Mouse (Mus musculus) midbrain, embryonic 14.5 days (tissue): ENCODE measurements around the gene Tfip11. TPM values are rescaled to one million over a fixed set of nuclear protein-coding genes. Genes with fewer than 3 reads are reported as not detected.
"Not testable (repeated sequence)": the region's sequence is repeated elsewhere in the genome, so short reads cannot be mapped to it uniquely, and the experiment has no call there.

Source experiments
- ATAC-seq: fragments of 200-750 bp; cut with Nextera tagmentation; 2 replicates; pipeline ENCODE4 v1.8.0; 2017; ENCODE audit warnings: moderate number of reproducible peaks, moderate library complexity; ENCODE audit not compliant: low FRiP score, low TSS enrichment
- DNase-seq: peaks from one replicate; pipeline ENCODE4 v3.0.0-alpha.2; 2015
- H3K27ac ChIP-seq: fragments of 300-500 bp; sonication (generic); replicated peaks from 2 replicates; pipeline ENCODE4 v1.5.1; 2014; ENCODE audit warnings: mild to moderate bottlenecking, low read depth, low read length, moderate library complexity
- H3K27me3 ChIP-seq: fragments of 300-500 bp; sonication (generic); 2 replicates; pipeline ENCODE4 v1.6.1; 2014; ENCODE audit warnings: low read length, control low read depth, mixed read lengths; ENCODE audit not compliant: control insufficient read depth, insufficient read depth
- H3K36me3 ChIP-seq: fragments of 300-500 bp; sonication (generic); 2 replicates; pipeline ENCODE4 v1.6.1; 2014; ENCODE audit warnings: low read length, control low read depth; ENCODE audit not compliant: control insufficient read depth, insufficient read depth
- H3K4me1 ChIP-seq: fragments of 300-500 bp; sonication (generic); 2 replicates; pipeline ENCODE4 v1.6.1; 2014; ENCODE audit warnings: mild to moderate bottlenecking, antibody characterized with exemption, low read length, control low read depth; ENCODE audit not compliant: control insufficient read depth, insufficient read depth
- H3K4me2 ChIP-seq: fragments of 300-500 bp; sonication (generic); 2 replicates; pipeline ENCODE4 v1.6.1; 2014; ENCODE audit warnings: mild to moderate bottlenecking, low read length, moderate library complexity
- H3K4me3 ChIP-seq: fragments of 300-500 bp; sonication (generic); replicated peaks from 2 replicates; pipeline ENCODE4 v1.5.1; 2014; ENCODE audit warnings: low read depth, low read length
- H3K9ac ChIP-seq: fragments of 300-500 bp; sonication (generic); replicated peaks from 2 replicates; pipeline ENCODE4 v1.6.1; 2014; ENCODE audit warnings: mild to moderate bottlenecking, low read length, moderate library complexity
- H3K9me3 ChIP-seq: fragments of 300-500 bp; sonication (generic); 2 replicates; pipeline ENCODE4 v1.6.1; 2016; ENCODE audit warnings: low read length, control low read depth, mixed read lengths; ENCODE audit not compliant: control insufficient read depth
- WGBS: fragments of 180-500 bp; shearing (Covaris S2); extraction: QIAGEN DNeasy Blood & Tissue Kit; methylation state at CpG from one replicate; pipeline ENCODE4 v1.1.7; 2014; 5-methylcytosine and 5-hydroxymethylcytosine counted together
- polyA plus RNA-seq: library from polyadenylated mRNA; unstranded; fragments of >200 nt; fragmentation: Nextera tagmentation; extraction: Ambion mirVana; gene quantifications from 2 replicates; pipeline ENCODE4 v1.2.1, GENCODE M21; 2014

Gene Tfip11
- polyA plus RNA-seq, 1 experiment from 2014 or later: 29.1 TPM

DNA sequence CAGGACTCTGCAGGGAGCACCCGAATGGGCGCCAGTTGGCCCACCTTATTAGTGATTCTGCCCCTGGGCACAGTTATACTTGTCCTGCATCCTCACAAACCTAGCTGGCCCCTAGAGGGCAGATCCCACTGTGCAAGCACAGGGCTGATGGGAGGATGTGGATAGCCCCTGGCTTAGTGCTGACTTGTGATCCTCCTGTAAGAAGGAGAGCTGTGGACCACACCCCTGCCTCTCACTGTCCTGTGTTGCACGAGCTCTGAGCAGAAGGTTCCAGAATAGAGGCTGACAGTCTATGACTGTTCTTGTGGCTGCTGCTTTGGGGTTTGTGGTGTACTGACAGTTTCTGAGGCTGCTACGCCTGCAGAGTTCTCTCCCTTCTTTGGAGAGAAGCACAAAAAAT is 24.5 kb upstream of the Tfip11 start:
- no peak overlapping the region for H3K9ac ChIP-seq
- no peaks in the 10 kb centered on the region for H3K27me3 ChIP-seq
- H3K36me3 ChIP-seq: no peaks in the 10 kb centered on the region
- ATAC-seq (no peak), DNase-seq (no peak)
- no peak overlapping the region for H3K4me3 ChIP-seq
- no peak overlapping the region for H3K27ac ChIP-seq
- WGBS: 87% methylated on average over 4 of the region's 4 CpGs
- H3K9me3 ChIP-seq: no peaks in the 10 kb centered on the region
- no peak overlapping the region for H3K4me2 ChIP-seq
- H3K4me1 ChIP-seq: no peaks in the 10 kb centered on the region

DNA sequence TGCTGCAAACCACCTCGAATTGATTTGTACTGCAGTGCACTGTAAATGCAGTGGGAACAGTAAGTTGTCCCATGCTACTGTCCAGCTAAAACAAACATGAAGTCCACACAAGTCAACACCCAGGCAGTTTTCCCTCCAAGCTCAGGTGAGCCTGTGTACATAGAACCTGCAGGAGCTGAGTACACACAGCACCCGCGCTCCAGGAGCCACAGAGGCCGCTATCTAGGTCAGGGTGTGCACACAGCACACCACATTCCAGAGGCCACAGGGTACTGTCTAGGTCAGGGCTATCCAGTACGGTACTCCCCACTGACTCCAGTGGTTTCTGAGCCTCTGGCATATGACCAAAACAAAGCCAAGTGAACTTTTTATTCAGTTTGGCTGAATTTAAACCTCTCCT is 23.8 kb upstream of the Tfip11 start:
- Histone ChIP-seq H3K9me3 (no peaks in the 10 kb centered on the region), H3K27ac (no peak overlapping the region), H3K4me2 (no peak overlapping the region), H3K36me3 (no peaks in the 10 kb centered on the region), H3K27me3 (no peaks in the 10 kb centered on the region), H3K4me1 (no peaks in the 10 kb centered on the region), H3K9ac (no peak overlapping the region), H3K4me3 (no peak overlapping the region)
- no peak for ATAC-seq
- DNase-seq: no peak
- 96% methylated on average over 5 of the region's 5 CpGs for WGBS

DNA sequence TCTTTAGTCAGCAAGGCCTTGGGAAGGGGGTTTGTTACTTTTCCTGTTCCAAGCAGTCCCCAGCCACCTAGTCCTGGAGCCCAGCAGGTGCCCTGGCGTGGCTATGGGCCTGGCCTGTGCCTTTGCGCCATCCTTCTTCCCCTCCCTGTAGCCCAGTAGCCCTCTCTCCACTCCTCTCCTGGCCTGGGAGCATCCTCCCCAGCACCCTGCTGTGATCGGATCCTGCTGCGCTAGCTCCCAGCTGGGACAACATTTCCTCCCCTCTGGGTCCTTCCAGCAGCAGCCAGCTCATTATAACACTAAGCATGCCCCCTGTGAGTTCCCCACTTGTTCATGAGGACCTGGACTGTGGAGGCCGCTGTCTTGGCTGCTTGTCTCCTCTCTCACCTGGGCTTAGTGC is 20.3 kb upstream of the Tfip11 start:
- Histone ChIP-seq H3K4me2 (no peak overlapping the region), H3K4me3 (no peak overlapping the region), H3K4me1 (no peaks in the 10 kb centered on the region), H3K27me3 (no peaks in the 10 kb centered on the region), H3K36me3 (peaks cover 26% of the 10 kb centered on the region), H3K9ac (no peak overlapping the region), H3K9me3 (no peaks in the 10 kb centered on the region), H3K27ac (no peak overlapping the region)
- no peak for ATAC-seq
- DNase-seq: no peak
- WGBS: 63% methylated on average over 5 of the region's 5 CpGs

- peak; percentile 39 for DNase-seq
- H3K27ac ChIP-seq: peak overlapping the region; percentile 49; the same call in 1 of the 2 replicates
- 44% methylated on average over 11 of the region's 11 CpGs for WGBS
- no peaks in the 10 kb centered on the region for H3K4me1 ChIP-seq
- no peaks in the 10 kb centered on the region for H3K27me3 ChIP-seq
- H3K9me3 ChIP-seq: no peaks in the 10 kb centered on the region
- no peak for ATAC-seq
- peaks cover 39% of the 10 kb centered on the region for H3K36me3 ChIP-seq
- H3K4me3 ChIP-seq: no peak overlapping the region
- no peak overlapping the region for H3K4me2 ChIP-seq
- H3K9ac ChIP-seq: no peak overlapping the region
Measured at GRCm38 (mm10) chr5:112313222-112313885, 12.8 kb upstream of the Tfip11 start.

DNA sequence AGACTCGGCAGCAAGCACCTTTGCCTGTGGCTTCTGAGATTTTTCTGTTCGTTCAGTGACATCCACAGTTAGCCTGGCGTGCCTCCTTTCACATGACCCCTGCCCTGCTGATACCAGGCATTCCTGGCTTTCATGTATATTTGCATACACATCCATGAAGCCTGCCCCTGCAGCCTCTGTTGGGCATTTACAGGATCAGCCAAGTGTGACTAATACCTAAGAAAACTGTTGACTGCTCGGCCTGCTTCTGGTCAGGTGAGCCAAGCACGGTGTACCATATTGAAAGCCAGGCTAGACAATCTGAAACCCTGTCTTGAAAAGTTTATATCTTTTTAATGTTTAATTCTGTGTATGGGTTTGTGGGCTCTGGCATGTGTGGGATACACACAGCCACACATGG is 9.7 kb upstream of the Tfip11 start:
- peaks cover 24% of the 10 kb centered on the region for H3K36me3 ChIP-seq
- no peak for DNase-seq
- H3K27ac ChIP-seq: no peak overlapping the region
- H3K9ac ChIP-seq: no peak overlapping the region
- WGBS: 55% methylated on average over 5 of the region's 5 CpGs
- H3K27me3 ChIP-seq: no peaks in the 10 kb centered on the region
- no peaks in the 10 kb centered on the region for H3K4me1 ChIP-seq
- no peak for ATAC-seq
- no peak overlapping the region for H3K4me3 ChIP-seq
- no peaks in the 10 kb centered on the region for H3K9me3 ChIP-seq
- no peak overlapping the region for H3K4me2 ChIP-seq

- H3K4me1 ChIP-seq: no peaks in the 10 kb centered on the region
- 61% methylated on average over 5 of the region's 5 CpGs for WGBS
Measured at GRCm38 (mm10) chr5:112317328-112317727, 8.8 kb upstream of the Tfip11 start.

DNA sequence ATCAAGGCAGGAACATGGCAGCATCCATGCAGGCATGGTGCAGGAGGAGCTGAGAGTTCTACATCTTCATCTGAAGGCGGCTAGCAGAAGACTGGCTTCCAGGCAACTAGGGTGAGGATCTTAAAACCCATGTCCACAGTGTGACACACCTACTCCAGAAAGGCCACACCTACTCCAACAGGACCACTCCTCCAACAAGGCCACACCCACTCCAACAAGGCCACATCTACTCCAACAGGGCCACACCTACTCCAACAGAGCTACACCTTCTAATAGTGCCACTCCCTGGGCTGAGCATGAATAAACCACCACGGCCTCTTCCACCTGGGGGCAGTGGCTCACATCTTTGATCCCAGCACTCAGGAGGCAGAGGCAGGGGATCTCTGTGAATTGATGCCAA is 6.8 kb upstream of the Tfip11 start:
- H3K27me3 ChIP-seq, ATAC-seq, H3K9me3 ChIP-seq, H3K4me1 ChIP-seq, DNase-seq, H3K4me3 ChIP-seq, H3K27ac ChIP-seq, H3K4me2 ChIP-seq, H3K9ac ChIP-seq, H3K36me3 ChIP-seq: not testable (repeated sequence)
- WGBS: 70% methylated on average over 2 of the region's 2 CpGs

More at GRCm38 (mm10) chr5:112317328-112317727, 8.8 kb upstream of the Tfip11 start:
- Histone ChIP-seq H3K4me3 (no peak overlapping the region), H3K9me3 (no peaks in the 10 kb centered on the region), H3K27ac (no peak overlapping the region), H3K9ac (no peak overlapping the region), H3K27me3 (no peaks in the 10 kb centered on the region), H3K4me2 (no peak overlapping the region), H3K36me3 (peaks cover 21% of the 10 kb centered on the region)
- DNase-seq (no peak), ATAC-seq (no peak)

- H3K4me2 ChIP-seq: no peak overlapping the region
- no peak overlapping the region for H3K4me3 ChIP-seq
- DNase-seq: no peak
- 75% methylated on average over 5 of the region's 5 CpGs for WGBS
- no peak overlapping the region for H3K27ac ChIP-seq
- no peaks in the 10 kb centered on the region for H3K27me3 ChIP-seq
- peaks cover under 1% of the 10 kb centered on the region for H3K36me3 ChIP-seq
- H3K9me3 ChIP-seq: no peaks in the 10 kb centered on the region
- H3K4me1 ChIP-seq: 0 out of 2 replicates have a peak, but pooled peaks cover 3% of the 10 kb centered on the region
- no peak overlapping the region for H3K9ac ChIP-seq
- no peak for ATAC-seq
Measured at GRCm38 (mm10) chr5:112320379-112320778, 5.8 kb upstream of the Tfip11 start.

GRCm38 (mm10) chr5:112320936-112321335 is 5.2 kb upstream of the Tfip11 start:
- Histone ChIP-seq H3K27ac (no peak overlapping the region), H3K4me1 (0 out of 2 replicates have a peak, but pooled peaks cover 4% of the 10 kb centered on the region), H3K27me3 (no peaks in the 10 kb centered on the region), H3K9ac (no peak overlapping the region), H3K4me2 (no peak overlapping the region), H3K9me3 (no peaks in the 10 kb centered on the region), H3K36me3 (no peaks in the 10 kb centered on the region; the same call in 1 of the 2 replicates), H3K4me3 (no peak overlapping the region)
- WGBS: 77% methylated on average over 6 of the region's 6 CpGs
- DNase-seq (no peak), ATAC-seq (no peak)
